Mouse (Mus musculus) thymus, postnatal 25 days (tissue): ENCODE measurements around the gene Hmcn2.

Source experiments
- DNase-seq: peaks from one replicate; pipeline ENCODE4 v3.0.0; 2022

Hmcn2 gene

DNA sequence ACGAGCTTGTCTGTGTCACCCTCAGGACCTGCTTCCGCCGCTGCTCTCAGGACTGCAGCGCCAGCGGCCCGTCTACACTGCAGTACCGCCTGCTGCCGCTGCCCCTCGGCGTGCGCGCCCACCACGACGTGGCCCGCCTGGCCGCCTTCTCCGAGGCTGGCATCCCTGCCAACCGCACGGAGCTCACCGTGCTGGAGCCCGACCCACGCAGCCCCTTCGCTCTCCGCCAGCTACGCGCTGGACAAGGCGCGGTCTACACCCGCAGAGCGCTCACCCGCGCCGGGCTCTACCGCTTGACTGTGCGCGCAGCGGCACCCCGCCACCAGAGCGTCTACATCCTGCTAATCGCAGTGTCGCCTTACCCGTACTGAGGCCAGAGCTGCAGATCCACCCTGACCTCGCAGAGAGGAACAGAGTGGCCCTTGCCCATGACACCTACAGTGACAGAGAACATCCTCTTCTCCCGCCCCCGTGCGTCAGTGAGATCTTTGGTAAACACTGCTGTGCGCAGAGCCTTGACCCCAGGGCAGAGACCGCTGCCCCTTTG, 145.9 kb downstream of the Hmcn2 start:
- peak; percentile 79 for DNase-seq

DNA sequence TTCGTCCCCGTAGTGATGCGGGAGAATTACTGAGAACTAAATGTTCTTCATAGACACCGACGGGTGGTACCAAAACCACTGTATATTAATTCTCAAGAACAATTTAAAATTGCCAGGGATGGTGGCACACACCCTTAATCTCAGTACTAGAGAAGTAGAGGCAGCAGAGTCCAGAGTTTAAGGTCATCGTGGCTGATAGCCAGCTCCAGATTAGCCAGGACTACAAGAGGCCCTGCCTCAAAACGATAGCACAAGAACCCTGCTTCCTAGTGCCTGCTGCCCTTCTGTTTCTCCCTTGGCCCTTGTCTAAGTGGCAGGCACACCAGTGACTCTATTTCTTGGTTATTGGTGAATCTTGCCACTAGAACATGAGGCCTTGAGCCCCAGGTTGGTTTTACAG, 146.7 kb downstream of the Hmcn2 start:
- no peak for DNase-seq

DNA sequence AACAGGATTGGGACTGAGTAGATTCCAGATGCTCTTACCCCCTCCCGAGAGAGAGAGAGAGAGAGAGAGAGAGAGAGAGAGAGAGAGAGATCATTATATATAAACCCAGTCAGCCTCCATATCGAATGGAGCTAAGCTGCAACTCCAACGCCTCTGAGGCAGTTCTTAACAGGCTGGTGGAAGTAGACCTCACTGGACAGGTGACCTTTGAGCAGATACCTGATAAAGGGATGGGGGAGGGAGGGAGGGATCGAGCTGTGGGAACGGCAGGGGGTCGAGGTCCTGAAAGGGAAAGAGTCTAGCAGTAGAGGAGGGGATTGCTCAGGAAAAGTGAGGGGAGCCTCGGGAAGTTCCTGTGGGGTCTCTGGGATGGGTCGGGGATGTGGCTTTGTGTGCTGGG, 147.8 kb downstream of the Hmcn2 start:
- DNase-seq, result no peak

DNA sequence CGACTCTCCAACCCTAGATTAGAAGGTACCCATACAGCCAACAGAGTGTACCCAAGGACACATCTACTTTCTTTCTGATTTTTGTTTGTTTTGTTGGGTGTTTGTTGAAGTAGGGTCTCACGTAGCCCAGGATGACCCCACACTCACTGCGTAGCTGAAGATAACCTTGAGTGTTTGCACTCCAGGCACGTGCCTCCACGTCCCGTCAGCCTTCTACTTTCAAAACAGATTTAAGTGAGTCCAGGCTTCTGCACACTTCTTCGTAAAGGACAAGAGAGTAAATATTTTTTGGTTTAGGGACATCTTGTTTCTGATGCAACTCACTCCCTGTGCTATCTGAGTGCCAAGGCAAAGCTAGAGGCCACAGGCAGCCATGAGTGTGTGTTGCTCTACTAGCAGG, 149.0 kb downstream of the Hmcn2 start:
- no peak for DNase-seq

DNA sequence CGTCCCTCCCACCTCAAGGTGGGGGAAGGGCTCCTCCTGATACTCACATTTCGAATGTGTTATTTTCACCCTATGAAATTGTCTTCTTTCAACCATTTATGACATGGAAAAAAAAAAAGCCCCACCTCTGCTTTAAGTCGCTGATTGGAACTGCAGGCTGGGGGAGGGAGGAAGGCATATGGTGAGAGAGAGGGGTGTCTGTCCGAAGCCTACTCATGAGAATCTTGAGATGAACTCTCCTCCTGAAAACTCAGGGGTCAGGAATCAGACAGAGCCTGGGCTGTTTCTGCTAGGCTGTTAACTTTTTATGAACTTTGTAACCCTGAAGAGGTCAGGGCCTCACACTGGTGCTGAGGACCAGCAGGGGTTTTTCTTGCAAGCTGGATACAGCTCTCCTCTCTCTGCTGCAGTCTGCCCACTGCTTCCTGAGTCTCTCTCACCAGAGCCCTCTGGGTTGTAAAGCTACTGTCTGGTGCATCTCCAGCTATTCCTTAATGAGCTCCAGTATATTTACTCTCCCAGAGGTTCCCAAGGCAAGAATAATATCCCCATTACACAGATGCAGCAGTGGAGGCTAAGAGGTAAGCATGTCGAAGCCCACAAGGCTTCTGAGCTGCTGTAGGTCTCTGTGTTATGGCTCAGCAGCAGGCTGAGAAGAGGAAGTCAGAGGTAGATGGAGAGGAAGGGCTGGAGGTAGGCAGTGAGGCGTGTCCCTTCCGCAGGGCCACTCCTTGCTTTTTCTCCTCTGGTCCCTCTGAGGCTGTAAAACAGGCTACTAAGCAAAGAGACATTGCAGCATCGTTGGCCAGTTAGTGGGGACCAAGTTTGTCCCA, 149.7 kb downstream of the Hmcn2 start:
- DNase-seq, result no peak

DNA sequence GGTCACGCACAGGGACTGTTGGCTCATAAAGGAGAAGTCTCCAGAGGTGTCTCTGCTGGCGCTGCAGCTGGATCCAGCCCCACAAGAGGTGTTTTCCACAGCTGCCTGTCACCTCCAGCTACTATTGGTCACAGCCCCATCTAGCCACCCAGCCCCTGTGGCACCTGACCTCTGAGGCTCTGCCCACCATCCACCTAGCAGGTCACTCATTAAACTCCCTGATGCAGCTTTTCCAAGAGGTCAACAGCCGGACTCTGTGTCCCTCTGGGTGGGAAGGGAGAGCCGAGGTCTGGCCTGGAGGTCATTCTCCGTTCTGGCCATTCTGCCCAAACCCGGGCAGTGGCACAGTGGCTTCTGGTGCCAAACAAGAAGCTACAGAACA, 150.3 kb downstream of the Hmcn2 start:
- no peak for DNase-seq

DNA sequence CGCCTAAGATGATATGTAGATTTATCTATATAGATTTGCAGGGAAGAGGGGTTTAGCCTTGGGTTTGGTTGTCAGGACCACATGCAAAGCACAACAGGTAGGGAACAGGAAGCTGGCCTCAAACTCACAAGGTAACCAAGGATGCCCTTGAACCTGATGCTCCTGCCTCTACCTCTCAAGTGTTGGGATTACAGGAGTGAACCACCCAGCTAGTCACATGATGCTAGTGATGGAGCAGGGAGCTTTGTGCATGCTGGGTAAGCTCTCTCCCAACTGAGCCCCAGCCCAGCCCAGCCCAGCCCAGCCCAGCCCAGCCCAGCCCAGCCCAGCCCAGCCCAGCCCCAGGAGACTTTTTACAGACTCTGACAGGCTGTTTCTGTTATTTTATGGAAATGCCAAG, 153.2 kb downstream of the Hmcn2 start:
- no peak for DNase-seq

DNA sequence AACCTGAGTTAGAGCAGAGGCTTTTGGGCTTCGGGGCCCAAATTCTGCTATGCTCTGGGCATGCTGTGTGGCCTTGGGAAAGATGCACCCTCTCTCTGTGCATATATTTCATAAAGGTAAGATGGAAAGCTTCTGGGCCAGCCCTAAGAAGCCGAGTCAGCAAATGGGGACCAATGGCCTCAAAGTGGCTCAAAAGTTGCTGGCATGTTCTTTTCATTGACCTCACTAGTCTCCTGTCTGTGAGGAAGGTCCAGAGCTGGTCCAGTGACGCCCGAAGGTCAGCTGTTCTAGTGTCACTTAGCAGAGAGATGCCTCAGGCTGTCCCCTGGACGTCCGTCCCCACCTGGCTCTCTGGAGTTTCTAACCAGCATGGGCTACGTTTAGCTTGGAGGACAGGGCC, 154.6 kb downstream of the Hmcn2 start:
- DNase-seq, result no peak

DNA sequence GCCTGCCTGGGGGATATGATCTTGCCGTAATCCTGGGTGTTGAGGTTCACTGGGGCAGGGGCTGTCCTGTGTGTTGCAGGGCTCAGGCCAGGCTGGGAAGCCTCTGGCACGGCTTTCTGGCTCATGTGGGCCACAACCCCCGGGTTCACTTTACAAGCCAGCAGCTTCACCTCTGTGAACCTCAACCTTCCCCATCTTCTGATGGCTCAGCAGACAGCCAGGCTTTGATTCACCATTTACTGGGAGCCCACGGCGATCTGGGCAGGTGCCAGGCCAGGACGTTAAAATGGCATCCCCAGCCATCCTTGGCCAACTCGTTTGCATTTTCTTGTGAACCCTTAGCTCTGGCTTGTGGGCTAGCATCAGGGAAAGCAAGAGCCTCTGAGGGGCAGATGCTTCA, 155.3 kb downstream of the Hmcn2 start:
- no peak for DNase-seq

DNA sequence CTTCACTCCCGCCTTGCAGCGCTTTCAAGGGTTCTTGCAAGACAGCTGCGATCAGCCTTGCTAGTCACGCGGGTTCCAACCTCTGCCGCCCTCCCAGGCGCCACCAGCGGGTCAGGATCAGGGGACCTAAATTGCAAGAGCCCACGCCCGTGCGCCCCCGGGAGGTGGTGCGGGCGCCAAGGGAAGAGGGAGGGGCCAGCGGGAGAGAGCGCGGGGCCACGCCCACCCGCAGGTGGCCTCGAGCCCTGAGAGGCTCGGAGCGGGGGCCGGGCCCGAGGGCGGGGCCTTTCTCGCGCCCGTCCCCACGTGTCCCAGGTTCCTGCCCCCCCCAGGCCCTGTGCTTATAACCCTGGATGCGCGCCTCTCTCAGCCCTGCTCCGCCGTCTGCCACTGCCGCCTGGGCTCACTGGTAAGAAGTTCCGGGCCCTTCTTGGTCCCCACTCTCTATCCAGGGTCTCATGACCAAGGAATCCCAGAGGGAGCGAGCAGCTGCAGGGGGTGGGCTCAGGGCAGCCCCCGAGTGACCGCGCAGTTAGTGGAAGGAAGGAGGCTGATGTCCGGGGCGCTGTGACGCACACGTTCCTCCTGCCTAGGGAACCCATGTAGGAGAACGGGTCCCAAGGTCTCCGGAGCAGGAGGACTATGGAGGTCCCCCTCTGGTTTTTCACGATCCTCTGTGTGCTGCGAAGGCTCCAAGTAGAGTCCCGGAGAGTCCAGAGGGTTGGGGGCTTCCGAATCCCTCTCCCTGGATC, 155.9 kb downstream of the Hmcn2 start, which contains the start of gene Ass1:
Gene Ass1, plus strand, starts transcription at position 277 of the 752 bp plus-strand sequence.
- peak; percentile 93 for DNase-seq

DNA sequence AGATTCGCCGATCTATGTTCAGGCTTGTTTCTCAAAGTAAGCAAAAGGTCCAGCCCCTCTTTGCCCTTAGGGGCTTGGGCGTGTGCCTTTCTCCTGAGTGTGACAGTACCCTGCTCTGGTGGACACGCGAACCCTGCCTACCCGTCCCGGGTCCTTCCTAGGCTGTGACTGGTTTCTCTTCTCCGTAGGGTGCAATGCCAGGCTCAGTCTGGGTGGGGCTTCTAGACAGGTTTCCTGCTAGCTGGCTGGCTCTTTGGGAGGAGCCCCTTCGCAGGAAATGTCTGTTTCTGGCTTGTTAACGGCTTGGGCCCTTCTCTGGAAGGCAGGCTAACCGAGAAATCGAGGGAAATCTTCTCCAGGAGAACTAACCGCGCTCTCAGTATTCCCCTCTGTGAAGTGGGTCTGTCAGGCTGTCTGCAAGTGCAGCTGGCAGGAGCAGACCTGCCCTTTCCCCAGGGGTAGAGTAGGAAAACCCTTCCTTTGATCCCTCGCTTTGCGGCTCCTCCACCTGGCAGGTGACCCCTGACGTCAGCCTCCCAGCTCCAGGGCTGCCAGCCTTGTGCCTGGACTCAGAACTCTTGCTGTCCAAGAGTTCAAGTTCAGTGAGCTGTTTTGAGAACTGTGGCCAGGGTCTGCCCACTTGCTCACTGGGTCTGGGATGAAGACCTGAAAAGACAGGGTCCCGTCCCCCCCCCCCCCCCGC, 156.6 kb downstream of the Hmcn2 start:
- DNase-seq, result peak; percentile 62

DNA sequence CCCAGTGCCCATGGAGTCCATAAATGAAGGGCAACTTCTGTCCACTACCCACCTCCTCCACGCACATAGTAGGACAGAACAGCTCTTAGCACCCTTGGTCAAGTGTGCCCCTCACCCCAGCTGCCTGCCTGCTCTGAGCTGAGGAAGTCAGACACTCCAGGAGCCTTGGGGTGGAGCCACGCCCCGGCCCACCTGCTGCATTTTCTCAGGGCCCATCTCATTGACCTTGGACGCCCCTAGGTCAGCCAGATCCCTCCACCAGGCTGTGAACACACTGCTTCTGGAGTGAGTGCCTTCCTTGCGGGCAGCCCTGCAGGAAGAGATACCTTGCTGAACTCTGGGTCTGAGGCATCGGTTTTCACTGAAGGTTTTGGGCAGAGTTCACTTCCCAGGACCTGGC, 157.4 kb downstream of the Hmcn2 start:
- DNase-seq, result no peak

DNA sequence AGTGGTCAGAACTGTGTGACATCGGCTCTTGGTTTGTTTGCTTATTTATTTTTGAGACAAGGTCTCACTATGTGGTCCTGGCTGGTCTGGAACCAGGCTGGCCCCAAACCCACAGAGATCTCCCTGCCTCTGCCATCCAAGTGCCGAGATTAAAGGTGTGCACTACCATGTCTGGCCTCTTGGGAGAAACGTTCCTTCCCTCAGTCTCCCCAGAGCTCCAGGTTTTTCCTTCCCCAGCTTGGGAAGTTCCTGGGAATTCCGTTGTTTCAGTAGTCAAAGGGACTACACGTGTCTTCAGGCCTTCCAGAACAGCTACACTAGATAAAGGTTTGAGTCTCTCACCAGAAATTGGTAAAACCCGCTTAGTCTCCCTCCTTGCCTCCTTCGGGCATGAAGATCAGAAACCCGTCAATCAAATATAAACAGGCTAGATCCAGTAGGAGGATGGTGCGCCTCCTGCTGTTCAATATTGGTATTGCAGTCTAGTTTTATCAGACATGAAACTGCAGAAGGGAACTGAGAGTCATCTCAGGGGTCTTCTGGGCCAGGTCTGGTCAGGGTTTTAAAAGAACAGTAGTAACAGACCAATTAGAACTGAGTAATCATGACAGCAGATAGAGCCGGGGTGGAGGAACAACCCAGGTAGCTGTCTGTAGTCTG, 158.3 kb downstream of the Hmcn2 start:
- DNase-seq, result peak; percentile 61

DNA sequence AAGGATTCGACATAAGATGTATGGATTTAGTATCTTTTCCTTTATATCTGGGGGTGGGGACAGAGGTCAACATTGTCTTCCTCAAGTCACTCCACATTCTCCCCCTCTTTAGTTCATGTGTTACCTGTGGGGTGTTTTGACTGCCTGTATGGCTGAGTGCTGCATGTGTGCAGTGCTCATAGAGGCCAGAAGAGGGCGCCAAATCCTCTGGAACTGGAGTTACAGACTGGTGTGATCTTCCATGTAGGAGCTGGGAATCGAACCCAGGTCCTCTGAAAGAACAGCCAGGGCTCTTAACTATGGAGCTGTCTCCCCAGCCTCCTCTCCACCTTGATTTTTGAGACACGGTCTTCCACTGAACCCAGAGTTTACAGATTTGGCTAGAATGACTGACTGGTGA, 159.7 kb downstream of the Hmcn2 start:
- DNase-seq, result peak; percentile 49

DNA sequence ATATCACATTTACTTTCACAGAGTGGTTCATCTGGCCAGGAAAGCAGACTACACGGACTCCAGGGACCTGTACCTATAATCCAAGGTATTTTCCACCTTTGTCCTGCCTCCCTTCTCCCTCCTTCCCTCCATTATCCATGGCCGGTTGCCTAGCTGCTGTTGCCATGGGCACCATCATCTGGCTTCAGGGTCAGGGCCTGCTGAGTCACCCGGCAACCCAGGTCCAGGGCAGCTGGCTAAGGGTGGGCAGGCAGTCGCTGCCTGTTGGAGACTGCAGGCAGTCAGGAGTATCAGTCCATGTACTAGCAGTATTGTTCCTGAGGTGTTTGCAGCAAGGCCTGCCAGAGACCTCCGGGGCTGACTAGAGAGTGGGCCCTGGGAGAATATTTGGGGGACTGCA, 160.5 kb downstream of the Hmcn2 start:
- no peak for DNase-seq

DNA sequence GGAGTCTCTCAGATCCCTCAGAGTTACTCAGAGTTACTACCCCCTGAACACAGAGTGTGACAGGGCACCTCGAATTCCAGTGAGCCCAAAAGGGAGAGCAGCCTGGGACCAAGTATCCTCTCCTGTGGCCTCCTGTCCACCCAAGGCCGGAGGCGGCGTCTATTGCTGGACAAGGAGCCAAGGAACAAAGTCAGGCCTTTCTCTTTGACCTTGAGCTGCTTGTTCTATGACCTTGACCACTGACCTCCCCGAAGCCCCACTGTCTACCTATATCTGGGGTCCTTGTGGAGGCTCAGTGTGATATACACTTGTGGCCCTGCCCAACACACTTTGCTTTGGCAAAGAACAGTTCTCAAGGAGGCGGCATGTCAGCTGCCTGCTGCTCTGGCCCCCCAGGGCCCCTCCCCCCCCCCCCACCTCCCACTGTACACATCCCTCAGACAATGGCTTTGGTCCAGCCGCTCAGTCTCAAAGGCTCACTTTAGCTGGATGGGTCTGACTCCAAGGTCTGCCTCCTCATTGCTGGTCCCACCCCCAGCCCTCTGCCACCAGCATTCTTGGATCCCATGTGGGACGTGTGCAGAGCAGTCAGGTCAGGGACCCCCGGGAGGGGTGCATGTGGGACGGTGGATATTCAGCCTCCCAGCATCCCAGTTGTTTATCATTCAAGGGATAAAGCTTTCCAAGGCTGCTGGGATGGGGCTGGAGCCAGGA, 162.0 kb downstream of the Hmcn2 start:
- DNase-seq, result no peak

DNA sequence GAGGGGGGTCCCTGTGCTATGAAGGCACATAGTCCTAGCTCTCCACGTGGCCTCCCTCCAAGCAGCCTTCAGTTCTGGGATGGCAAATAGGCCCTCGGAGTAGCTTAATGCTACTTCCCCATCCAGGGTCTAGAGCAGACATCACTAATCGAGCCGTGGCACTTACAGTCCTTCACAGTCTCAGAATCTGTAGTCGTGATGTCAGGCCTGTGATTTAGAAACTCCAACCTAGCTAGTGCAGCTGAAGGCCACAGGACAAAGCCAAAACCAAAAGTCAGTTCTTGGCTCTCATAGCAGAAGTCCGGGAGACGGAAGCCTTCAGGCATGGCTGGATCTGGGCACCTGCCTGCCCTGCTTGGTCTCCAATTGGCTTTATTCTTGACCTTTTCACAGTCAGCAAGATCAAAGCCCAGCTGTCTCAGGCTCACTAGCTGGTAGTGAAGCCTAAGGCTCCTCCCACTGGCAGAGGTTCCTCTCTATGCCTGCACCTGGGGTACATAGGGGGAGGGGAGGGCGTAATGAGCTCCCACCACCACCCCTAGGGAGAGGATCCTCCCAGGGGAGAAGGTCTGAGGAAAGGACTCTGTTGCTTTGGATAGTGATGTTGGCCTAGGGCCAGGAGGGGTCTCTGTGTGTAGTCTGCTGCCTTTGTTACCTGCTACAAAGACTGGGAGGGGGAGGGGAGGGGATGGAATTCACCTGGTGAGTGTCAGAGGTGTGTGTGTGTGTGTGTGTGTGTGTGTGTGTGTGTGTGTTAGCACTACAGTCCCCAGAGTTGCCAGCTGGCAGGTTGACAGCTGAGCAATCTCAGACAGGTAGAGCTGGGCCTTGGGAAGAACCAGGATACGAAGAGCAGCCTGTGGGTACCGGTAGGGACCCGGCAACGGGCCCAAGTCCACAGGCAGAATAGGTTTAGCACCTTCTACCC, 163.3 kb downstream of the Hmcn2 start:
- DNase-seq, result no peak

DNA sequence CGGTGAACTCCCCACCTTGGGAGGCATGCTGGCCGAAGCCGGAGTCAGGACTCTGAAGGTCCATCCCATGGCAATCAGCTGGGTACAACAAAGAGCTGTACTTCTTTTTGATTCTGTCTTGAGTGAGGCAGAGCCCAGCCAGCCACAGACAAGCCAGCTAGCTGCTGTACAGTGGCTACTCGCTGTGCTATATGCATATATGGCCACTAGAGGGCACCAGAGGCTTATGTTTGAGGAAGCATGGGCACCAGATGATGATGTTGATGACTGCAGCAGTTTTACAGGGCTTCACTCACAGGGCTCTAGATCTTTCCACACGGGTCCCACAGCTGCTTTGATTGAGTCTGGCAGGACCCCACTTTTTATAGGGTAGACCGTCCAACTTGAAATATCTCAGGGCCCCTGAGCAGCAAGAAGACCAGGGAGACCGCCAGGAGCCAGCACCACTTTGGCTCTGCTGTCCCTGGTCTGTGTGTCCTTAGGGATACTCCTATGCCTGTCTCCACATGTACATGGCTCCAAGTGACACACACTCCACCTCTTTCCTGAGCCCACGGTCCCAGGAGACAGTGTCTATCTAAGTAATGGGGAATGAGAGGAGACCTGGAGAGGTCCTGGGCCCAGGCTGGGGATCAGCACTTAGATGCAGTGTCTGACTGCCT, 168.8 kb downstream of the Hmcn2 start:
- peak; percentile 80 for DNase-seq

DNA sequence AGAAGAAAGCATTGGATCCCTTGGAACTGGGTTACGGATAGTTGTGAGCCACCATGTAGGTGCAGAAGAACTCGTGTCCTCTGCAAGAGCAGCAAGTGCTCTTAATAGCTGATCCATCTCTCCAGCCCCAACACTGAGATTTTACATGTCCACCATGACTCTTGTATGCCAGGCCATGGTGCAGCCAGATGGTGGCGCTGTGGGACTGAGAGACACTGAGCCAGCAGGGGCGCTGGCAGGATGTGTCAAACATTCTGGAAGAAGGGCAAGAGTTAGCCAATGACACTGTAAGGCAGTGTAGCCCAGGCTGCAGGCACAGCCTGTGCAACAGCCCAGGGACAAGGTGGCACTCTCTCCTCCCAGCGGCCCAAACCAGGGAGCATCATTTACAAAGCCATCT, 170.0 kb downstream of the Hmcn2 start:
- DNase-seq, result peak; percentile 63

DNA sequence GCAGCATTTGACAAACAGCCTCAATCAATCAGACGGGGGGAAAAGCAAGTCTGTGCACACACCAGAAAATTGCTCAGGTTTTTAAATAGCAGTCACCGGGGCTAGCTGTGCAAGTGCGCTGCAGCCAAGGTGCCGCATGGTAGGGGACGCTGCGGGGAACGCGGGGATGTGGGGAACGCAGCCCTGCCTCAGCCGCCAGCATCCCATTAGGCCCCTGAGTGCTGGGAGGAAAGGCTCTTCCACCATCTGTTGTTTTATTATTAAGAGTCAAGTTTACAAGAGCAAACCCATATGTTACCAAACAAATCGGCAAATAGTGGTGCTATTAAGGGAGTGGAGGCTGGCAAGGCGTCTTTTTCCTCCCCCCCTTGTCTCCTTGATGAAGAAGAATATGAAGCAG, 175.0 kb downstream of the Hmcn2 start:
- no peak for DNase-seq
